Mouse (Mus musculus): ENCODE measurements around the gene Fam229a.
"Not testable (repeated sequence)": the region's sequence is repeated elsewhere in the genome, so short reads cannot be mapped to it uniquely, and the experiment has no call there.

Gene Fam229a

GRCm38 (mm10) chr4:129490972-129491880, at the start of gene Fam229a, which contains the start of gene Tssk3:
Gene Fam229a, plus strand, starts transcription at chr4:129491190.
Gene Tssk3, minus strand, starts transcription at chr4:129491022.
- DNase-seq (ENCODE audit: inconsistent age in 2 of 2, low spot score in 1 of 2), result peak; percentile 47 to 64

- no peak for DNase-seq (ENCODE audit: inconsistent age in 2 of 2, low spot score in 1 of 2)
Observed at GRCm38 (mm10) chr4:129447360-129447759, 43.6 kb upstream of the Fam229a start.

- no peak for DNase-seq (ENCODE audit: inconsistent age in 2 of 2, low spot score in 1 of 2)
Observed at GRCm38 (mm10) chr4:129447778-129448563, 43.0 kb upstream of the Fam229a start.

GRCm38 (mm10) chr4:129448713-129449112, 42.3 kb upstream of the Fam229a start:
- no peak for DNase-seq (ENCODE audit: inconsistent age in 2 of 2, low spot score in 1 of 2)

GRCm38 (mm10) chr4:129450851-129451250, 40.1 kb upstream of the Fam229a start:
- DNase-seq (ENCODE audit: inconsistent age in 2 of 2, low spot score in 1 of 2), result no peak

- no peak for DNase-seq (ENCODE audit: inconsistent age in 2 of 2, low spot score in 1 of 2)
Observed at GRCm38 (mm10) chr4:129451471-129452169, 39.4 kb upstream of the Fam229a start.

GRCm38 (mm10) chr4:129455265-129455664, 35.7 kb upstream of the Fam229a start:
- peak; percentile 72 to 94 for DNase-seq (ENCODE audit: inconsistent age in 2 of 2, low spot score in 1 of 2)

- no peak for DNase-seq (ENCODE audit: inconsistent age in 2 of 2, low spot score in 1 of 2)
Observed at GRCm38 (mm10) chr4:129456126-129456525, 34.9 kb upstream of the Fam229a start.

GRCm38 (mm10) chr4:129457311-129457710, 33.7 kb upstream of the Fam229a start:
- not testable (repeated sequence) for DNase-seq (ENCODE audit: inconsistent age in 2 of 2, low spot score in 1 of 2)

- DNase-seq (ENCODE audit: inconsistent age in 2 of 2, low spot score in 1 of 2), result no peak
Observed at GRCm38 (mm10) chr4:129459726-129460125, 31.3 kb upstream of the Fam229a start.

GRCm38 (mm10) chr4:129460827-129461182, 30.2 kb upstream of the Fam229a start:
- DNase-seq (ENCODE audit: inconsistent age in 2 of 2, low spot score in 1 of 2), result no peak

- DNase-seq (ENCODE audit: inconsistent age in 2 of 2, low spot score in 1 of 2), result peak; percentile 100
Observed at GRCm38 (mm10) chr4:129461183-129461960, 29.6 kb upstream of the Fam229a start, which contains the start of gene Bsdc1. Gene Bsdc1, plus strand, starts transcription at chr4:129461581.

GRCm38 (mm10) chr4:129462118-129462517, 28.9 kb upstream of the Fam229a start:
- DNase-seq (ENCODE audit: inconsistent age in 2 of 2, low spot score in 1 of 2), result peak; percentile 19 to 76

- no peak for DNase-seq (ENCODE audit: inconsistent age in 2 of 2, low spot score in 1 of 2)
Observed at GRCm38 (mm10) chr4:129463097-129464059, 27.6 kb upstream of the Fam229a start.

GRCm38 (mm10) chr4:129464286-129464815, 26.6 kb upstream of the Fam229a start:
- no peak for DNase-seq (ENCODE audit: inconsistent age in 2 of 2, low spot score in 1 of 2)

- no peak for DNase-seq (ENCODE audit: inconsistent age in 2 of 2, low spot score in 1 of 2)
Observed at GRCm38 (mm10) chr4:129476047-129476446, 14.9 kb upstream of the Fam229a start.

GRCm38 (mm10) chr4:129479863-129480262, 11.1 kb upstream of the Fam229a start:
- DNase-seq (ENCODE audit: inconsistent age in 2 of 2, low spot score in 1 of 2), result no peak

GRCm38 (mm10) chr4:129481090-129481489, 9.9 kb upstream of the Fam229a start:
- no peak for DNase-seq (ENCODE audit: inconsistent age in 2 of 2, low spot score in 1 of 2)

- no peak for DNase-seq (ENCODE audit: inconsistent age in 2 of 2, low spot score in 1 of 2)
Observed at GRCm38 (mm10) chr4:129494681-129495080, 3.7 kb downstream of the Fam229a start.

All from adrenal gland, adult (tissue).